Mouse (Mus musculus) T-cell, adult 2 months (primary cell): ENCODE data around the gene Cptp.

Experiments
- DNase-seq: peaks from one replicate; pipeline ENCODE4 v3.0.0; 2022; ENCODE audit warnings: low spot score

Cptp gene

DNA sequence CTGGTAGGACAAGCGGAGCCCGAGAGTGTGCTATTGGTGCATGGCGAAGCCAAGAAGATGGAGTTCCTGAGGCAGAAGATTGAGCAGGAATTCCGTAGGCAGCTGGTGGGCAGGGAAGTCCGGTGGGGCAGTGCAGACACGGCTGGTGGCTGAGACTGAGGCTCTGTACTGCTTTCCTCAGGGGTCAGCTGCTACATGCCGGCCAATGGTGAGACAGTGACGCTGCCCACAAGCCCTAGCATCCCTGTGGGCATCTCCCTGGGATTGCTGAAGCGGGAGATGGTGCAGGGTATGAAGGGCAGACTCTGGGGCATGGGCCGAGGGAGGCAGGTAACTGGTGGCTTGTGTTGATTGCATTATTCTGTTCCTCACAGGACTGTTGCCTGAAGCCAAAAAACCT lies 18.4 kb upstream of the Cptp start:
- no peak for DNase-seq

DNA sequence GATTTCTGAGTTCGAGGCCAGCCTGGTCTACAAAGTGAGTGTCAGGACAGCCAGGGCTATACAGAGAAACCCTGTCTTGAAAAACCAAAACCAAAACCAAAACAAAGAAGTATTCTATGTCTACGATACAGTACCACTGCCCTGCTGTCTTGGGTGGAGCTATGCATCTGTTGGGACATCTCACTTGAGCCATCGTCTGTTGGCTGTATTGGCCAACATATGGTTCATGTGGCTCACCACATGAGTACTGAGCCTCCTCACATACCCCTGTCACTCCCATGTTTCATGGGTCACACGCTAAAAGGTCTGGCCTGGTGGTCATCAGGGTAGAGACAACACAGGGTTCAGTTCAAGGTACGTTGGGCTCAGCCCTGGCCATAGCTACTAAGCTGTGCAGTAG lies 17.1 kb upstream of the Cptp start:
- DNase-seq, result no peak

DNA sequence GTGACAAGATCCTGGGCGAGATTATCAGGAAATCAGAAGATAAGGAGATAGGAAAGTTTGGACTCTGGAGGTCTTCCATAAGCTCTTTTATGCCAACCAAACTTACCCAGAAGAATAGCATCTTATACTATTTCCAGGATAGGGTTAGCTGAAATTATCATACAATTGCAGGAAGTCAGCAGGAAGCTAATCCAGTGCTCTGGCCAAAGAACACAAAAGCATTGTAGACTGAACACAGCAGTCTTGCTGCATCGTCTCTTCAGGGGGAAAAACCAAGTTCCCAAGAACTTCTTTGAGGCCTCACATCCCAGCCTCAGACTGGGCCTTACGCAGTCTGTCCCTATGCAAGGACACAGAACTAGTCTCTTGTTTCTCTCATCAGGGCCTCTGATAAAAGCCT lies 14.3 kb upstream of the Cptp start:
- DNase-seq, result no peak

DNA sequence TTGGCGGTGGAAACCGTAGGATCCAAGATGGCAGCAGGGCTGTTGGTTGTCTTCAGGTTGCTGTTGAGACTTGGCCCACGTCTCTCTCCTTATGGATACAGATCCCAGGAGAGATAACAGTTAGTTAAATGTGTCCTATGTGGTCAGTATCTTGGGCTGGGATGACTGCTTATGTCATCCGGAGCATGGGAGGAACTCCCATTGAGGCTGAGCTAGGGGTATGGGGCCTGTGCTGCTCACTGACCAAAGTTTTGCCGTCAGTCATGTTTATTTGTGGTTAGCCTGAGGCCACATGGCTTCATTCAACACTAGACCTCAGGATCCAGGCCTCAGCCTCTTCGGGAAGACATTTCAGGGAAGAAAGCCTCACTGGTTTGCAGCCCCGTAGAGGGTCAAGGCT lies 2.2 kb upstream of the Cptp start:
- no peak for DNase-seq

DNA sequence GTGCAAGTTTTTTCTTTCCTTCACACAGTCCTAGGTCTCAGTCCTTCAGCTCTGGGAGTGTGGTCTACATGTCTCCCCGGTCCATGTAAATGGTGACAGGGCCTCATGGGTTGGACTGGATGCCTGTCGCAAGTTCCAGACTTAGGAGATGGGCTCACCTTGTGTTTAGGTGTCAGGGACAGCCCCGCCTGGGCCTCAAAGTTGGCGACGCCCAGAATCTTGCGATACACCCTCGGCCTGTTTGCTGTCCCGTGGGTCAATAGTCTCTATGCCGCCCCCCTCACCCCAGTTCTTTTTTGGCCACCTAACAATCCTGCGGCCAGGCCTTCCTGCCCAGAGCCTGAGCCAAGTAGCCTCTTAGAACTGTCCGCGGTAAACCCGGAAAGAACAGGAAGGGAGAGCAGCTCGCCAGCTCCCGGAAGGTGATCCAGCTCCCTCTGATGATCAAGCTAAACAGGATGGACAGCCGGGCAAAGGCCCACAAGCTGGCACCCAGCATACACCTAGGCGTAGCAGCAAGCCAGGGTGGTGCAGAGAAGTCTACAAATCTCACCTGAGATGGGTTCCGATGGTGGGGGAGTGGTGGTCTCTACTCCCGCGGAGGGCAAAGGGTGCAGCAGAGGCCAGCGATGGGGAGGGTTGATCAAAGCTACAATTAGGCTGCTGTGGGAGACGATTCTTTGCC lies 484 bp downstream of the Cptp start:
- DNase-seq, result no peak

DNA sequence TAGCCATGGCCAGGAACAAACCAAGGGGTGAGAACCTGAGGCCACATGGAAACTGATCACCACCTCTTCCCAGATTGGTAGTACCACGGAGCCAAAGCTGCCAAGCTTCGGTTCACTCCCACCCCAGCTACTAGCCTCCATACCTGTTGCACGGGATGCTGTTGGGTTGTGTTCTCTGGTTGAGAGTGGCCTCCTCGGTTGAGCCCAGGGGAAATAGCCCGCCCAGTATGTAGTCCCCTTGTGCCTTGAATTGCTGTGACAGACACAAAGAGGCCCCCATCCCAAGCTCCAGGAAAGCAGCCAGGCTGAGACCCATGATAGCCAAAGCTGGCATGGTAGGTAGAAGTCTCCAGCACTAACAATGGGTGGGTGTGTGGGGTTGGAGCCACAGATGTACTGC lies 6.2 kb downstream of the Cptp start, which contains the start of gene Tas1r3:
TSS of gene Tas1r3 (minus strand) at position 362 of the 400 bp plus-strand sequence.
- DNase-seq, result no peak

DNA sequence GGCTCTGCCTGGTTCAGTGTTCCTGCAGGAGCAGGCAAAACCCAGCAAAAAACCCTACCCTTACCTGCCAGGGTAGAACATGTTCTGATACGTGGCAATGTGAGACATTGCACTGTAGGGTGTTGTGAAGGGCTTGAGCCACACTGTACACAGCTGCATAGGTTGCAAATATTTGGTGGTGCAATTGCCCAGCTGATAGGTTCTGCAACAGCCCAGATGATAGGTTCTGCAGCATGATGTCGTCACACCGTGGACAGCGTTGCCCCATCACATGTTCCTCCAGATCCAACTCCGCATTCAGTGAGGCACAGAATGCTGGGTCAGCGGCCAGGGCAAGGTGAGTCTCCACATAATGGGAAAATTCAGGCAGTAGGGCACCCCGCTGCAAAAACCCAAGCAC lies 7.5 kb downstream of the Cptp start:
- DNase-seq, result no peak

DNA sequence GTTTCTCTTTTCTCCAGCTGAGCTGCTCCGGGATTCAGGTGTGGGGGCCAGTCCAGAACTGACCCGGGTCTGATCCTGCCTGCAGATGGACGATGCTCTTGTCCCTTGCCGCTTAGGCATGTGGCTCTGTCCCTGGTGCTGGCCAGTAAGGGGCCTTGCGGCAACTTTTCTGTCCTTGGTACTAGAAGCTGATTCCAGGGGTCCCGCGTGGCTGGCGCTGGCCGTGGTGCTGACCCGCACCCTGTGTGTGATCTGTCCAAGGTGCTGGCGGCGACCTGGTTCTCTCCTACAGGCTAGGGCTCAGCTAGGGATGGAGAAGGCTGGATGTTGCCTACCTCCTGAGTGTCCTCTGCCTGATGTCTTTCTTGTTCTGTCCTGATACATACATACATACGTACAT lies 9.9 kb downstream of the Cptp start:
- DNase-seq, result no peak

DNA sequence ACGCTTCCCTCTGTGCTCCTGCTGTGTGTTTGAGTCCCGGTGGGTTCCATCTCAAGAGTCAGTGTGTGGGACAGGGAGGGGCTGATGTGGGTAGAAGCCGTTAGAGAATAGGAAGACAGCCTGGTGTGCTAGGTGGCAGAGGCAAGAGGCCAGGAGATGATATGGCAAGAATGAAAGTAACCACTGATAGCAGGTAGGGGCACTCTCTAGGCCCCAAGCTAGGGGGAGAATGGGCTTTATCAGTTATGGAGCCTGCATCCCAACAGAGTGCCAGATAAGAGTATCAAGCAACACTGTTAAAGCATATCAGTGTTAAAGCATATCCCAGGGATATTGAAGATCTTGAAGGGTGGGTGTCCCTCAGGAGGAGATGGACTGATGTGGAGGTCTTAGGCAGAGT lies 12.4 kb downstream of the Cptp start:
- DNase-seq, result no peak

DNA sequence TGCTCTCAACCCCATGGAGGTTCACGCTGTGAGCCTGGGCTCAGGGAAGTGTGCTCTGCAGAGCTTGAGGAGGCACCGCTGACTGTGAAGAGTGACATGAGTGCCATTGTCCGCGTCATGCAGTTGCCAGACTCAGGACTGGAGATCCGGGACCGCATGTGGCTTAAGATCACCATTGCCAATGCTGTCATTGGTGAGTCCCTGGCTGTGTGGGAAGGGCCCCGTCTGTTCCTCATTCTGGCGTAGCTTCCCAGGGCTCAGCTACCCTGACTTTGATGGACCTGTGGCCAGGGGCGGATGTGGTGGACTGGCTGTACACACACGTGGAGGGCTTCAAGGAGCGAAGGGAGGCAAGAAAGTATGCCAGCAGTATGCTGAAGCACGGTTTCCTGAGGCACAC lies 13.2 kb downstream of the Cptp start:
- DNase-seq, result no peak

DNA sequence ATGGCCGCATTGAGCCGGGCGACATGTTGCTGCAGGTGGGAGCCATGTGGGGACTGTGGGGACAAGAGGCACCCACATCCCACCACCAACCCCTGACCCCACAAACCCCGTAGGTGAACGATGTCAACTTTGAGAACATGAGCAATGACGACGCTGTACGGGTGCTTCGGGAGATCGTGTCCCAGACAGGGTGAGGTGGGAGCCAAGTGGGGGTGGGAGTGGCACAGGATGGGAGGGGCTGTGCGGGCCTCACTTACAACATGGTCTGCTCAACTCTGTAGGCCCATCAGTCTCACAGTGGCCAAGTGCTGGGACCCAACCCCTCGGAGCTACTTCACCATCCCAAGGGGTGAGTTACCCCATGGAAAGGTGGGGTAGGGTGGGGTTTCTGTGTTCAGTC lies 14.2 kb downstream of the Cptp start:
- DNase-seq, result no peak

DNA sequence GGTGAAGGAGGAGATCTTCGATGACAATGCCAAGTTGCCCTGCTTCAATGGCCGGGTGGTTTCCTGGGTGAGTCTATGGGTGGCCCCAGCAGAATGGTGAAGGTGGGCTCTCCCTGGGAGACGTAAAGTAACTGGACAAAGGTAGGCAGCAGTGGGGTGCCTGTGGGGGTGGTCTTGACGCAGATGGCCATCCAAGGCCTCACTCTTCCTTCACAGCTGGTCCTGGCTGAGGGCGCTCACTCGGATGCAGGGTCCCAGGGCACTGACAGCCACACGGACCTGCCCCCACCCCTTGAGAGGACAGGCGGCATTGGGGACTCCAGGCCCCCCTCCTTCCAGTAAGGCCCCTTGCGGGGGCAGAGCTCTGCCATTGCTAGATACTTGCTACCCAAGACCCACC lies 15.8 kb downstream of the Cptp start:
- DNase-seq, result no peak

DNA sequence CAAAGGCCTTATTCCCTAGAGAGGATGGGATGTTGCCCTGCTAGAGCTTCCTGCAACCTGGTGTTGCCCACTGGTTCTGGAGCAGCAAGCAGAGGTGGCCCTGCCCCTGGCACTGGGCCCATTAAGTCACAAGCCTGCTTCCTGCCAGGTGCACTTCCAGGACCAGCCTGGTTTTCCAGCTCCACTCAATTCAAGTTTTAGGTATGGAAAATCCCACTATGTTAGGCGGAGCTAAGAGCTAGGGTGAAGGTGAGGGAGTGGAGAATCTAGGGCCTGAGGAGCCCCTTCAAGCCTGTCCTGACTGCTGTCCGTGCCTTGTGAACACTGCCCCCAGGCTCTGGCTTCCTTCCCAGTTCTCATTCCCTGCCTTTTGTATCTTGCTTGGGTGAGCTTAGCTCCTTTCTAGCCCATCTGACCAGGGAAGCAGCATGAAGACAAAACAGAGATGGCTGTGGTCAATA lies 17.3 kb downstream of the Cptp start:
- DNase-seq, result no peak

DNA sequence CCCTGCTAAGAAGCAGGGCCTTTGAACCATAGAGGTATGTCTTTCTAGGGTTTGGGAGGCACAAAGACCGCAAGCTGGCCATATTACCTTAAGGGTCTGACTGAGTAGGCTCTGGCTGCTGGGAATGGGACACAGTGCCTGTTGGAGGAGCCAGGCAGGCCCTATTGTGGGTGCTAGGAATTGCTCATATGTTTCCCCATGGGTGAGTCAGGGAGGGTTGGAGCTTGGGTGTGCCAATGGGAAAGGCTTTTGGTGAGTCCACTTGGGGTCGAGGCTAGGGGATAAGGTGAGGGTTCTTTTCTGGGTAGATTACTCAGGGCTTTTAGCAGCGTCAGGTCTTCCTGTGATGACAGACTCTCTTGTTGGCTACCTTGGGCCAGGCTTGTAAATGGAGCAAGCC lies 17.9 kb downstream of the Cptp start:
- no peak for DNase-seq

DNA sequence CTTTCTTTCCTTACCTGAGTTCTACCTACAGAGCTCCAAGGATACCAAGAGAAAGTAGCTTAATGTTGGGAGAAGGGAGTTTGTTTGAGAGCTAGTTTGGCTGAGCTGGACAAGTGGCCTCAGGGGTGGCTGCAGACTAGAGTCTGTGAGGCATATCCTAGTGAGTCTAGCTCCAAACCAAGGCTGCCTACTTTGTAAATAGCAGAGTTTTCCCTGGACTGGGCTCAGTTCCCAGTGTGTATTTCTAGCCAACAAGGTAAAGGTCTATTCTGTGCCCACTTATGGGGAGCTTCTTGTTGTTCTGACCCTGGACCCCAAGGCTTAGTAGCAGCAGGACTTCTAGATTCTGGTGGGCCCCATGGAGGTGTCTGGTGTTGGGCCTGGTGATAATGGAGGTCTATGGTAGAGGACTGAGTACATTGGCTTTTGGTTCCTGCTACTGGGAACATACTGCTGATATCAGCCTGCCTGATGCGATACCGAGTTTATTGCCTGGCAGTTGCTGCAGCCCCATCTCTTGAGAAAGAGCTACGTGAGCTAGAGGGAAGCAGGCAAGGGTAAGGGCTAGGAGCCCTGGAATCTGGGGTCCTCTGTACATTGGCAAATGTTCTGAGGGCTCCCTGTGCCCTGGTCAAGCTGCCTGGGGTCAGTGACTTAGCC lies 19.3 kb downstream of the Cptp start:
- DNase-seq, result no peak

DNA sequence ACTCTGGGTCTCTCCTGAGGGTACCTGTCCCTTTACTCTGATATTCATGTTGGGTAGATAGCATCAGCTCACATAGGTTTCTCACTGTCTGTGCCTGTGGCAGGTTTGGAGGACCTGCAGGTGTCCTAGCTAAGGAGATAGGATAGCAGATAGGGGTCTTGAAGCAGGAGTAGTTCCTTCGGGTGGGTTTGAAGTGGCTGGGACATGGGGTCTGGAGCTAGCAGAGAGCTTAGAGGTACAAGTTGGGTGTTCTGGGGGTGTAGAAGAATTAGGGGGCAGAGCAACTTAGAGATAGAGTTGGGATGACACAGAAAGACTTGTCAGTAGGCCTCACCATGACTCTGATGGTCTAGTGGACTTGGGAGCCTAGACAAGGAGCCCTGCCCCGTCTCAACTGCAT lies 19.8 kb downstream of the Cptp start:
- DNase-seq, result no peak

DNA sequence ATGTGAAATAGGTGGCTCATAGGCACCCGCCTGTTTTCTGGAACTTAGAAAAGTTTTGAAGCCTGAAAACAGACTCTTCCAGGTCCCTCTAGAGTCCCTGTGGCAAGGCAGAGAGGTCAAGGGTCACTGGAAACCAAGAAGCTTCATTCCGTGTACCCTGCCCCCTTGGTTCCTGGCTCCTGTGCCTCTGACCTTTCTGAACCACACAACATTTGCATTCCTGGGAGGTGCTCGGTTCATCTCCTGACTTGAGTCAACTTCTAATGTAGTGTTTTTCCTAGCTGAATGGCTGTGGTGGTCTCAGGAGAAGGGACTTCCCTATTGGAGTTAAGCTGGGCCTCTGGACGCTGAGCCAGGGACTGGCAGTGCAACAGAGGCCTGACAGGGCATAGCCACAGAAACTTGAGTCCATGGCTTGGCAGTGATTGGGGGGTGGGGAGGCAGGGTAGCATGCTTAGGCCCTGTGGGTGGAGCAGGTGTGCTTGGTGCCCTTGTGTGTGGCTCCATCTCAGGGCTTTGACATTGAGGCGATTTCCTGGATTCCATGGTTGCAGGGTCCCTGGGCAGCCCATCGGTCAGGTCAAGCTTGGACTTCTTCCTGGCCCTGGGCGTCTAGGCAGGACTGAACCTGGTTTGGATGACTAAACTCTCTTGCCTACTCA lies 20.7 kb downstream of the Cptp start:
- no peak for DNase-seq

DNA sequence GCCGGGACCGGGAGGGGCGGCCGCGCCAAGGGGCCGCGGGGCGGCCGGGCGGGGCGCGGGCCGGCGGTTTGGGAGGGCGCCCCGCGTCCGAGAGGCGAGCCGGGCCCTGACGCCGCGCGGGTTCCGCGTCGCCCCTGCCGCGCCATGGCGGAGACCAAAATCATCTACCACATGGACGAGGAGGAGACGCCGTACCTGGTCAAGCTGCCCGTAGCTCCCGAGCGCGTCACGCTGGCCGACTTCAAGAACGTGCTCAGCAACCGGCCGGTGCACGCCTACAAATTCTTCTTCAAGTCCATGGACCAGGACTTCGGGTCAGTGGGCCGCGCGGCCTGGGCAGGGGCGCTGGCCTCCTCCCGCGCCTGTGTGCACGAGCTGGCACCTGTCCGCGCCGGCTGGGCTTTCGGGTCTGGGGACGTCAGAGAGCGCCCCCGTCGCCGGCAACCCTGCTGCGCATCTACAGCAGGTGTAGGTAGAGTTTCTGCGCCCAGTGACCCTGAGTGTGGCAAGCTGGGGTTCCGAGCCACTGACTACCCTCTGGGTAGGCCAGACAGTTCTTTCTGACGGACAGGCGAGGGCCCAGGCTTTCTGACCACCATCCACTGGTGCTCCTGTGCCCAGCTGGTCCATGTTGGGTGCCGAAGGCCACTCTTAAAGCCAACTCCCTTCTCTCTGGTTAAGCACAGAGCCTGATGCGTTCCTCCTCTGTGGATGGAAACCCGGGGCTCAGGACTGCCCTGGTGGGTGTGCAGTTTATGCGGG lies 21.5 kb downstream of the Cptp start:
- peak; percentile 14 for DNase-seq

DNA sequence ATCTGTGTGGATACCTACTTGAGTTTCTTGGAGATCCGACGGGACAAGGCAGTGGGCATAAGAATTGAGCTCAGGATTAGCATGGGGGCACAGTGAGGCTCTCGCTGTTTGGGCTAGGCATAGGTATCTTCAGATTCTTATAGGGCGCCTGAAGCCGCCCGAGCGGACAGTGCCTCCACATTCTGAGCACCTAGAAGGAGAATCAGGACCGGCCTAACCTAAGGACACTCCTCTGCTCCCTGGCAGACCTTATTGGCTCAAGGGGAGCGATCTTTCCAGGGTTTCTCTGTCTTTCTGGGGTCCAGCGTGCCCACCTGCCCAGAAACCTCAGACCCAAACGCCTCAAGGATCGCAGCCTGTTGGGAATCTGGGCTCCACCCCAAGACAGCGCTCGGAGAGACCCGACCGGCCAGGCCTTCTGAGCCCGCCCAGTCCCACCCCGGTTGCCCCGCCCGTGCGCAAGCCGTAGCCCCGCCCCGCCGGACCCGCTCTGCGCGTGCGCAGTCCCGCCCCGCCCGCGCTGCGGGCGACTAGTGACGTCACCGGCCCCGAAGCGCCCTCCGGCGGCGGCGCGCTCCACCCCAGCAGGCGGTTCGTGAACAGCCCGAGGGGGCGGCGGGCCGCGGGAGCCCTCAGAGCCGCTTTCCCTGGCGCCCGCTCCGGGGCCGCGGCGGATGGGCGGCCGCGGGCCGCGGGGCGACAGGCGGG lies 22.2 kb downstream of the Cptp start, which contains the start of gene Dvl1:
TSS of gene Dvl1 (plus strand) at position 532 of the 708 bp plus-strand sequence.
- DNase-seq, result peak; percentile 93

DNA sequence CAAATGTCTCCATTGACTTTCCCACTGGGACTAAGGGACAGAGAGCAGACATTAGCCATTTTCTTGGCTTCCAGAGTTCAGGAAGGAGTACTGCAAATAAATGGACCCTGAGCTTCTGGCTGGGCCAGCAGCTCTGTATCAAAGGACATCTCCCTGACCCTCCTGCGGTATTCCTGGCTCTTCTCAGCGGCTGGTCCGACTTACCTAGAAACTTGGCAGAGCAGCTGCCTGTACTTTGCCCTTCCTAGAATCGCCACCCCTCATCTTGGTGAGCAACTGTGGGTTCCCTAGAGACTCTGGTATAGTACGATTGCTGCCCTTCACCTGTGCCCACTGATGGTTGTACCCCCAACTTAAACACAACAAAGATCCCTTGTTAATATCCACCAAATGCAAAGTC lies 26.0 kb downstream of the Cptp start:
- DNase-seq, result no peak

DNA sequence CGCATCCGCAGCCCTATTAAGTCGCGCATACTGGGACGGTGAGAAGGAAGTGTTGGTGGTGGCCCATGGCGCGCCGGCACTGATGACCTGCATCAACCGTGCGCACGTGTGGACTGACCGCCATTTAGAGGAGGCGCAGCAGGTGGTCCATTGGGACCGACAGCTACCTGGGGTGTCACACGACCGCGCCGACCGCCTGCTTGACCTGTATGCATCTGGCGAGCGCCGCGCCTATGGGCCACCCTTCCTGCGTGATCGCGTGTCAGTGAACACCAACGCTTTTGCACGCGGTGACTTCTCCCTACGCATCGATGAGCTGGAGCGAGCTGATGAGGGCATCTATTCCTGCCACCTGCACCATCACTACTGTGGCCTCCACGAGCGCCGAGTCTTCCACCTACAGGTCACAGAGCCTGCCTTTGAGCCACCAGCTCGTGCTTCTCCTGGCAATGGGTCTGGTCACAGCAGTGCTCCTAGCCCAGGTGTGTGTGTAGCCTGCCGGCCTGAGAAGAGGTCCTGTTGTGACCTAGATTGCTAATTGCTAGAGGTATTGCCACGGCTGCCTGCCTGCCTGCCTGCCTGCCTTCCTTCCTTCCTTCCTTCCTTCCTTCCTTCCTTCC lies 27.5 kb downstream of the Cptp start:
- no peak for DNase-seq
